Mouse (Mus musculus) thymus, postnatal 25 days (tissue): ENCODE results near the gene Tvp23a.

Experiments used
- DNase-seq: peaks from one replicate; pipeline ENCODE4 v3.0.0; 2022

The Tvp23a gene

DNA sequence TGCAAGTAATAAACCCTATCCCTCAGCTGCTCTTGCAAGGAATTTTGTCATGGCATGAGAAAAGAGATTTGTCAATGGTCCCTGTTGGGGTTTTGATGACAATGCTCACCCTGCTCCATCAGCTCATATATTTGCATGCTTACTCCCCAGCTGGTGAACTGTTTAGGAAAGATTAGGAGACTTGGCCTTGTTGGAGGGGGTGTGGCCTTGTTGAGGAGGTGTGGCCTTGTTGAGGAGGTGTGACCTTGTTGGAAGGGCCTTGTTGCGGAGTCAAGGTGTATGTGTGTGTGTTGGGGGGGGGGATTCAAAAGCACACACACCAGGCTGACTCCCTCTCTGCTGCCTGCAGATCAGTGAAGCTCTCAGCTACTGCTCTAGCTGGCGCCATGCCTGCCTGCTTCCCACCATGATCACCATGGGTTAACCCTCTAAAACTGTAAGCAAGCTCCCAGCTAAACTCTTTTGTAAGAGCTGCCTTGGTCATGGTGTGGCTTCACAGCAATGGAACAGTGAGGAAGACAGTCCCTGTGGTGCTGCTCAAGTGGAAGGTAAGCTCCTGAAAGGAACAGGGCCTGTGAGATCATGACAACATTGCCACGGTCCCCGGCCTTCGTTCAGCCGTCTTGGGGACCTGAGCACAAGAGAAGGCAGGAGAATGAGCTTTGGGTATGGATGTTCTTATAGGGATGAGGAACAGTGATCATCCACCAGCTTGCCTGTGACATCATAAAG lies 58.4 kb downstream of the Tvp23a start:
- DNase-seq: no peak

DNA sequence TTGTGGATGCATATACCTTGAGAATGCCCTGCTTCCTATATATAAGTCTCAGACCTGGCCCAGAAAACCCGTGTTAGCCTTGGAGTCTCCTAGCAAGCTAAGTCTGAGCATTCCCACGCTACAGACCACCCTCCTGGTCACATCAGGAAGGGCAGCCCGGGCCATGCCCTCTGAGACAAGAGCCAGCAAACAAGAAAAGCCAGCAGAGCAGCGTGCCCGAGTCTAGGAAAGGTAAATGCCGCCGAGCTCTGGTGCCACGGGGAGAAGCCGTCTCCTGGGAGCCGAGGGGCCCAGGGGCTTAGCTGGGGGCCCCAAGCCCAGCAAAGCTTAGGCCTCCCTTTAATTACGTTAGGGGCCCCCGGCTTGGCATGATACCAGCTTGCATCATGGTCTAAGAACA lies 61.9 kb downstream of the Tvp23a start:
- DNase-seq: no peak

GRCm38 (mm10) chr16:10384544-10384943 lies 62.6 kb downstream of the Tvp23a start:
- DNase-seq: no peak

DNA sequence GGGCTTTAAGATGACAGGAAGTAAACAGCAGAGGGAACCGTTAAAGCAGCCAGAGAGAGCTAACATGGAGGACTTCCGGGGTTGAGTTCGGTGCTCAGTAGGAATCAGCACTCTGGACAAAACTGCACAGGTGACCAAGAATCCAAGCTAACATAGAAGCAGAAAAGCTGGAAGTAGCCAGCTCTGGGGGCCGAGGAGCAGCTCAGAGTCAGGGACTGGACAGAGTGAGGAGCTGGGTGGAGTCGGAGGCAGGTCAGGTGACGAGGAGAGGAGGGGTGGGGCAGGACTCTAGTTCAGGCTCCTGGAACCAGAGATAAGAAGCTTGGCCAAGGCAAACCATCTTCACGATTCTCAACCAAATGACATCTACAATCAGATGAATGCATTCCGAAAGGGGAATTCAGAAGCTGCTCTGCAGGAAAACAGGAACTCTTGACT lies 63.1 kb downstream of the Tvp23a start:
- DNase-seq: peak; percentile 45

DNA sequence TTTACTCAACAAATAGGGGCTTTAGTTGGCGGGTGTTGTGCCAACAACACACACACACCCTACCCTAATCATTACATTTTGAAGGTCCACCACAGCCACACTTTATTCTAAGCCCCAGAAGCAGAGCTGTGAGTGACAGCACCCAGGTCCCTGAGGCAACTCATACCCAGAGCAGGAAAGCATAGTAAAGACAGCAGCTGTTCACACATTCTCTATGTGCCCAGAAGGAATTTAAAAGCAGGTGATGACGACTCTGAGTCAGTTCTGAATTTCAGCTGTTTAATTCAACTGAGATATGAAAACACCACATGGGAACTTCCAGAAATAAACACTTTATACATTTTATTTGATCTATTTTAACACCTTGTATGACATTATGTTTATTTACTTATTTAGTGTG lies 67.6 kb downstream of the Tvp23a start:
- no peak for DNase-seq

- DNase-seq: no peak
These were observed 69.9 kb downstream of the Tvp23a start for GRCm38 (mm10) chr16:10377286-10377685.

DNA sequence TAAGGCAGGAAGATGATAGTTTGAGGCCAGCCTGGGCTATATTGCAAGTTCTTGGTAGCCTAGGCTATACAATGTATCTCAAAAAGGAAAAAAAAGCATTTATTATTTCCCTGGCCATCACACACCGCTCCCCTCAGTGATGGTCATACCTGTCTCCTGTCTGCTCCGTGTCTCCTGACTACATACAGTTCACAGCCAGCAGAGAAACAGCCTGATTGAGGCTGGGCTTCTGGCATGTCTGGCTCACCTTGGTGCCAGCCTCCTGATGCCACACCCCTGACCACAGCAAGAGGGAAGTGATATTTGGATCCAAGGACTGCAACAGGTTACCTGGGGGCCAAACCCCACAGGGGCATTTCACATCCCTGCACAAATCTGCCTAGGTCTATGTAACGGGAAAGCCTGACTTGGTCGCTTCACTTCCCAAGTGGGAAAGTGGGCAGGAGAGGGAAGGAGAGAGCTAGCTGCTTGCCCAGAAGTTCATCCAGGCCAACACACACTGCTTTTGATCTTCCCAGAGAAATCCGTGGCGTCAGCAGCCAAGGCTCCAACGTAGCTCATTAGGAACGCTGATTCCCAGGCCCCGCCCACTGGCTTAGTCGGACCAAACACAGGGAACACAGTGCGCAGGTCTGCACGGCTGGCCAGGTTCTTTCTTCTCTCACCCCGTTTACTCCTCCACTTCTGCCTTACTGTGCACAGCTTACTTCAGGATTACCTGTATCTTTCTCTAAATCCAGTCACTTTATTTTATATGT lies 72.7 kb downstream of the Tvp23a start:
- DNase-seq: no peak

- no peak for DNase-seq
These were observed 74.8 kb downstream of the Tvp23a start for GRCm38 (mm10) chr16:10372372-10372771.
